ENCODE assay signal across 9 mouse cellular contexts in the genomic region with DNA sequence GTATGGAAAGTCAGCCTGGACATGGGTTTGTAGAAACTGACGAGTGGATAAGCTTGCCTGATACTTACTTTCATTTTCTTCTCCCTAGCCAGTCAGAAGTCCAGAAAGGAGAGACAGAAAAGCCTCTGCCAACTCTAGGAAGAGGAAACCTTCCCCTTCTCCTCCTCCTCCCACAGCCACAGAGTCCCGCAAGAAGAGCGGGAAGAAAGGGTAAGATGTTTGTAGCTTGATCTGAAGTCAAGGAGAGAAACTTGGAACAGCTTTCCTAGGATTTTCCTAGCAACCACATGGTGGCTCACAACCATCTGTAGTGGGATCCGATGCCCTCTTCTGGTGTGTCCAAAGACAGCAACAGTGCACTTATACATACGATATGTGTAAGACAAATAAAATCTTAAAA. TPM values are rescaled to one million over a fixed set of nuclear protein-coding genes. Genes with fewer than 3 reads are reported as not detected.
DNase-seq lines count a peak whose midpoint lies in the region.
"Had no signal": no experiment of that assay in that cellular context is flagged by ENCODE, and none has a peak within 500 bp of the region (broad histone marks: within the 10 kb centered on the region; RNA-seq: fewer than 3 reads in every experiment).

No protein-coding gene starts in this region.

- peak; percentile 4 to 9 for DNase-seq in cerebellum, postnatal 10 days
- DNase-seq in cerebellum, postnatal 36 days, result no peak
- DNase-seq in layer of hippocampus, adult 18-20 months (ENCODE audit: low spot score in 2 of 2), result peak; percentile 6 to 41
- no peak for DNase-seq in layer of hippocampus, adult 9-10 months (ENCODE audit: low spot score)
- DNase-seq in NIH3T3 (ENCODE audit: low read depth), result peak; percentile 35
- peak; percentile 22 to 23 for DNase-seq in left cerebral cortex, postnatal 14 days (ENCODE audit: low spot score in 2 of 2)
- DNase-seq in T-cell, adult 2 months (ENCODE audit: low spot score), result no peak
- no peak for DNase-seq in c-Kit-positive CD71-positive TER-119-positive erythroid progenitor cells, embryonic 14.5 days (ENCODE audit: low spot score)
- DNase-seq: kidney, adult 8-10 months had no signal

- intact Hi-C loops in left cerebral cortex, postnatal 14 days (cut with DNase I), result loop anchor here (5.0 kb wide), 1 partner anchor 126 kb away; no protein-coding TSS in a partner anchor

RNA-seq across cellular contexts. Expression of gene Dhx30, which starts 53.2 kb away (rescaled TPM):
- total RNA-seq in layer of hippocampus, adult 18-20 months (2021), result 100 to 1,000 TPM; 159 to 161 TPM
- 100 to 1,000 TPM; 153 to 158 TPM for total RNA-seq in left cerebral cortex, postnatal 14 days (2021)

RNA-seq across cellular contexts. Expression of gene Smarcc1, which starts 53.4 kb away (rescaled TPM):
- 10 to 100 TPM; 53.7 to 58.6 TPM for total RNA-seq in layer of hippocampus, adult 18-20 months (2021)
- 10 to 100 TPM; 67.8 to 68.7 TPM for total RNA-seq in left cerebral cortex, postnatal 14 days (2021)

Comparison
In these comparisons a context has a peak if more than half of its experiments do, and no peak if none do; other contexts are left out.
1. DNase-seq: peak in cerebellum, postnatal 10 days (2 of 2), layer of hippocampus, adult 18-20 months (2 of 2), NIH3T3 (single experiment) and left cerebral cortex, postnatal 14 days (2 of 2); none in cerebellum, postnatal 36 days (0 of 2), layer of hippocampus, adult 9-10 months (single experiment), T-cell, adult 2 months (single experiment) and c-Kit-positive CD71-positive TER-119-positive erythroid progenitor cells, embryonic 14.5 days (single experiment).